Mouse (Mus musculus): ENCODE results near the gene Fpgs. TPM values are rescaled to one million over a fixed set of nuclear protein-coding genes. Genes with fewer than 3 reads are reported as not detected.

Fpgs gene
- 19.2 and 19.7 TPM in 2 replicates for polyA plus RNA-seq (2012; rRNA removed)

DNA sequence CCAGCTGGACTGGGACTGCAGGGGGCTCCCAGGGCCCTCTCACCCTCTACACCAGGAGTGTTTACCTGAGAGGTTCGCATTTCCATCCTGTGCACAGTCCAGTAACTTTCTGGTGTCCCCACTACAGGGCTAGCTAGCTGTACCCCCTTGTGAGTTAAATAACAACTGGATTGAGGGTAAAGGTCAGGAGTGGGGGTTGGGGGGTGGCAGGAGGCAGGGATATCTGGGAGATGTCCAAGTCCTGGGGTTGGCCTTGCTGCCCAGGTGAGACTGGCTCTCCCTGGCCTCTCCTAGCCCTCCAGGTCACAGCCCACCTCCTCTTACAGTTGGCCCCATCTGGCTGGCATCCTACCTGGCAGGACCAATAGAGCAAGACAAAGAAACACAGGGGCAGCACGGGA lies at the start of gene Fpgs:
Fpgs (minus strand) TSS at position 125 of the 401 bp plus-strand sequence.
- WGBS: 72% methylated on average over 2 of the region's 2 CpGs
- Histone ChIP-seq H3K4me1 (ENCODE audit: control insufficient read depth, insufficient read depth, low read length) (no peaks in the 10 kb centered on the region), H3K4me3 (replicated peaks; ENCODE audit: insufficient read depth, low read depth, low read length) (no peak within 1 kb of the TSS), H3K27ac (ENCODE audit: insufficient read depth, low read length) (no peak within 1 kb of the TSS), H3K27me3 (ENCODE audit: control insufficient read depth, insufficient read depth, low read length) (no peaks in the 10 kb centered on the region)
- no peak for DNase-seq
- TF ChIP-seq CTCF (IDR thresholded peaks at IDR 0.05; ENCODE audit: borderline replicate concordance, insufficient read depth, low read depth, low read length) (no peak), POLR2A (IDR thresholded peaks at IDR 0.05; ENCODE audit: borderline replicate concordance, insufficient read depth, low read length) (no peak)

DNA sequence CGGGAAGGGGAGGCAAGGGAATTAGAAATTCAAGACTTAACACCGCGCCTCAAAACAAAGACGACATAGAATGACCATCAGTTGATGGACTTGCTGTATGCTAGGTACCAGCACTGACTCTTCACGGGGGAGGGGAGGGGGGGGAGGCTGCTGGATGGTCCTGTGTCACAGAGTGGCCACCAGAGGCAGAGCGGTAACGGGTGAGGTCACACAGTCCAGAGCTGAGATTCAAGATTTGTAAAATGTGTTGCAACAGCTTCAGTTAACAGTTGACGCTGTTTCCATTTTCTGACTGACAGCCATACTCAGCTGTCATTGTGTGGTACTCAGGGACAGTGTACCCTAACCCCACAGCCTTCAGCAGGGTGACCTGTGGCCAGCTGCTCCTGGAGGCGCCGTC lies 48.2 kb upstream of the Fpgs start:
- TF ChIP-seq CTCF (IDR thresholded peaks at IDR 0.05; ENCODE audit: borderline replicate concordance, insufficient read depth, low read depth, low read length): no peak
- no peak for TF ChIP-seq POLR2A (IDR thresholded peaks at IDR 0.05; ENCODE audit: borderline replicate concordance, insufficient read depth, low read length)

DNA sequence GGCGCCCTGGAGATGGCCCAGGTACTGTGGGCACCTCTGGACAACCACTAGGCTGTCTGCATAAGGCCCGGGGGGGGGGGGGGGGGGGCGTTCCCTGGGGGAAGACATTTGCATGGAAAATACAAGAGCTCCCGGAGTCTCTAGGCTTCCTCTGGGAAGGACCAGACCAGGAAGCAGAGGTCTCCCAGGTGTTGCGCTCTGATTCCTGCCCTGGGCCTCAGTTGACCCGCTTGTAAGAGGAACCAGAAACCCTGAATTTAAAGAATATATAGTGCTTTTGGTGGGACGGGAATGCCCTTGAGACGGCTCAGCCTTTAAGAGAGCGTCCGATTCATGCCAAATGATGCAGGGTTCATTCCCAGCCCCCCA lies 47.7 kb upstream of the Fpgs start:
- TF ChIP-seq POLR2A (IDR thresholded peaks at IDR 0.05; ENCODE audit: borderline replicate concordance, insufficient read depth, low read length): no peak
- no peak for TF ChIP-seq CTCF (IDR thresholded peaks at IDR 0.05; ENCODE audit: borderline replicate concordance, insufficient read depth, low read depth, low read length)
- Histone ChIP-seq H3K4me3 (replicated peaks; ENCODE audit: insufficient read depth, low read depth, low read length) (no peak overlapping the region), H3K27me3 (ENCODE audit: control insufficient read depth, insufficient read depth, low read length) (no peaks in the 10 kb centered on the region), H3K4me1 (ENCODE audit: control insufficient read depth, insufficient read depth, low read length) (no peaks in the 10 kb centered on the region), H3K27ac (ENCODE audit: insufficient read depth, low read length) (no peak overlapping the region)
- WGBS: 38% methylated on average over 10 of the region's 10 CpGs
- no peak for DNase-seq

More for the DNA sequence above, 48.2 kb upstream of the Fpgs start:
- H3K4me3 ChIP-seq (replicated peaks; ENCODE audit: insufficient read depth, low read depth, low read length): no peak overlapping the region
- no peak for DNase-seq
- 74% methylated on average over 10 of the region's 10 CpGs for WGBS
- H3K27ac ChIP-seq (ENCODE audit: insufficient read depth, low read length): no peak overlapping the region
- no peaks in the 10 kb centered on the region for H3K27me3 ChIP-seq (ENCODE audit: control insufficient read depth, insufficient read depth, low read length)
- no peaks in the 10 kb centered on the region for H3K4me1 ChIP-seq (ENCODE audit: control insufficient read depth, insufficient read depth, low read length)

- 35% methylated on average over 31 of the region's 31 CpGs for WGBS
- Histone ChIP-seq H3K27me3 (ENCODE audit: control insufficient read depth, insufficient read depth, low read length) (no peaks in the 10 kb centered on the region), H3K27ac (ENCODE audit: insufficient read depth, low read length) (no peak overlapping the region), H3K4me3 (replicated peaks; ENCODE audit: insufficient read depth, low read depth, low read length) (no peak overlapping the region), H3K4me1 (ENCODE audit: control insufficient read depth, insufficient read depth, low read length) (no peaks in the 10 kb centered on the region)
- TF ChIP-seq POLR2A (IDR thresholded peaks at IDR 0.05; ENCODE audit: borderline replicate concordance, insufficient read depth, low read length): no peak
- TF ChIP-seq CTCF (IDR thresholded peaks at IDR 0.05; ENCODE audit: borderline replicate concordance, insufficient read depth, low read depth, low read length): no peak
- no peak for DNase-seq
These were observed 47.1 kb upstream of the Fpgs start for GRCm38 (mm10) chr2:32750887-32751664.

DNA sequence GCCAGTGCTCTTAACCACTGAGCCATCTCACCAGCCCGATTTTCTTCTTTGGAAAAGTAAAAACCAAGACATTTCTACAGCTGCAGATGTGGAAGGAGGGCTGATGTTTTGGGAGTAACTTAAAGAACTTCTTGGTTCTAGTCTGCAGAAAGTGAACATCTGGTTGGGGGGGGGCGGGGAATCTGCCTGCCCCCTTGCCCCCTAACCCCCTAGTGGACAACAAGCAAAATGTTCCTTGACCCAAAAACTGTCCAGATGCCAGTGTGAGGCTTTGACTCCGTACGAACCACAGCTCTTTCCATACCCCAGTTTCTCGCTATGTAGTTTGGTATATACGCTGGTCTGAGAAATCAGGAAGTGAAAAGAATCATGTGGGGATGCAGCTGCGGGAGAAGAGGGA lies 46.3 kb upstream of the Fpgs start:
- Histone ChIP-seq H3K4me1 (ENCODE audit: control insufficient read depth, insufficient read depth, low read length) (no peaks in the 10 kb centered on the region), H3K27me3 (ENCODE audit: control insufficient read depth, insufficient read depth, low read length) (no peaks in the 10 kb centered on the region), H3K4me3 (replicated peaks; ENCODE audit: insufficient read depth, low read depth, low read length) (no peak overlapping the region), H3K27ac (ENCODE audit: insufficient read depth, low read length) (no peak overlapping the region)
- no peak for TF ChIP-seq CTCF (IDR thresholded peaks at IDR 0.05; ENCODE audit: borderline replicate concordance, insufficient read depth, low read depth, low read length)
- no peak for TF ChIP-seq POLR2A (IDR thresholded peaks at IDR 0.05; ENCODE audit: borderline replicate concordance, insufficient read depth, low read length)
- DNase-seq: no peak
- 72% methylated on average over 7 of the region's 7 CpGs for WGBS

- DNase-seq: no peak
- Histone ChIP-seq H3K4me3 (replicated peaks; ENCODE audit: insufficient read depth, low read depth, low read length) (no peak overlapping the region), H3K4me1 (ENCODE audit: control insufficient read depth, insufficient read depth, low read length) (peaks cover 3% of the 10 kb centered on the region; the same call in 1 of the 2 replicates), H3K27me3 (ENCODE audit: control insufficient read depth, insufficient read depth, low read length) (no peaks in the 10 kb centered on the region), H3K27ac (ENCODE audit: insufficient read depth, low read length) (no peak overlapping the region)
- no peak for TF ChIP-seq CTCF (IDR thresholded peaks at IDR 0.05; ENCODE audit: borderline replicate concordance, insufficient read depth, low read depth, low read length)
- TF ChIP-seq POLR2A (IDR thresholded peaks at IDR 0.05; ENCODE audit: borderline replicate concordance, insufficient read depth, low read length): no peak
- 73% methylated on average over 16 of the region's 16 CpGs for WGBS
These were observed 45.1 kb upstream of the Fpgs start for GRCm38 (mm10) chr2:32749082-32749481.

GRCm38 (mm10) chr2:32744272-32744982 lies 40.5 kb upstream of the Fpgs start:
- Histone ChIP-seq H3K4me1 (ENCODE audit: control insufficient read depth, insufficient read depth, low read length) (peaks cover 14% of the 10 kb centered on the region), H3K27ac (ENCODE audit: insufficient read depth, low read length) (no peak overlapping the region), H3K4me3 (replicated peaks; ENCODE audit: insufficient read depth, low read depth, low read length) (no peak overlapping the region), H3K27me3 (ENCODE audit: control insufficient read depth, insufficient read depth, low read length) (no peaks in the 10 kb centered on the region)
- DNase-seq: no peak
- 43% methylated on average over 15 of the region's 15 CpGs for WGBS
- no peak for TF ChIP-seq POLR2A (IDR thresholded peaks at IDR 0.05; ENCODE audit: borderline replicate concordance, insufficient read depth, low read length)
- no peak for TF ChIP-seq CTCF (IDR thresholded peaks at IDR 0.05; ENCODE audit: borderline replicate concordance, insufficient read depth, low read depth, low read length)

DNA sequence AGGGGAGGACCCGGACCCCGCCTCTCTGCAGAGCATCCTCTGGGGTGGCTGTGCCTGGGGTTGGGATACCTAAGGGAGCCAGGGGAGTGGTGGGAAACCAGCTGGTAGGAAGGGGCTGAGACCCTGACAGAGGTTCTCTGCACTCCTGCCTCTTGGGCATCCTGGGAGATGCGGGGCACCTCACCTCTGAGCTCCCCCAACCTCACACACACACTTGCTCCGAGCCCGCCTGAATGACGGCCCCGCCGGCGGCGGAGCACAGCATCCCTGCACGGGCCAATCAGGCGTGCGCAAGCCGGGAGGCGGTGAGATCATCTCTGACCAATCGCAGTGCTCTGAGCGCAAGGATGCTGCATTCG lies 38.2 kb upstream of the Fpgs start:
- H3K4me1 ChIP-seq (ENCODE audit: control insufficient read depth, insufficient read depth, low read length): peaks cover 14% of the 10 kb centered on the region
- peak; percentile 93 to 95 for DNase-seq
- TF ChIP-seq POLR2A (IDR thresholded peaks at IDR 0.05; ENCODE audit: borderline replicate concordance, insufficient read depth, low read length): peak; percentile 84
- no peak for TF ChIP-seq CTCF (IDR thresholded peaks at IDR 0.05; ENCODE audit: borderline replicate concordance, insufficient read depth, low read depth, low read length)
- H3K27me3 ChIP-seq (ENCODE audit: control insufficient read depth, insufficient read depth, low read length): no peaks in the 10 kb centered on the region
- 6% methylated on average over 18 of the region's 18 CpGs for WGBS
- H3K27ac ChIP-seq (ENCODE audit: insufficient read depth, low read length): peak overlapping the region; percentile 22
- H3K4me3 ChIP-seq (replicated peaks; ENCODE audit: insufficient read depth, low read depth, low read length): peak overlapping the region; percentile 87
